Mouse (Mus musculus): ENCODE results near the gene Gm6367. TPM values are rescaled to one million over a fixed set of nuclear protein-coding genes. Genes with fewer than 3 reads are reported as not detected.

Gene Gm6367
- not detected in 2 replicates for polyA plus RNA-seq (2012; rRNA removed; ENCODE audit: low replicate concordance)

DNA sequence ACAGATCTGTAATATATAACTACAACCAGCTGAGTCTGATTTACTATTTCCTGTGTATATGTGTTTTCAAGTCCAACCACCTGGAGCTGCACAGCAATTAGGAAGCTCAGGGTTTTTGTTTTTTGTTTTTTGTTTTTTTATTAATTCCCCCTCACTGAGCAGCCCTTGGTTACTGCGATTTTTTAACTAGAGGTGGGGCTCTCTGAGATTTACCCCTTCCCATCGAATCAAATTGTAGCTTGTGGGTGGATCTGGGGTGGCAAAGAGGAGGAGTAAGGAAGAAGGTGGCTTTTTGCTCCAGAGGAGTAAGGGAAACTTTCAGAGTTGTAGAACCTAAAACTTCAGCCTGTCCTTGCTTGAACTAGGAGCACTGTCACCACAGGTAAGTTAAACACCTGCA, at the start of gene Gm6367:
TSS of gene Gm6367 (plus strand) at position 301 of the 400 bp plus-strand sequence.

Other genes with a start within 250 kb of the Gm6367 start
- gene Gm3183, start 123.2 kb upstream of the Gm6367 start, polyA plus RNA-seq (2012; rRNA removed; ENCODE audit: low replicate concordance) = not detected in 2 replicates
- gene Gm7942, start 118.3 kb downstream of the Gm6367 start, polyA plus RNA-seq (2012; rRNA removed; ENCODE audit: low replicate concordance) = not detected in 2 replicates
- not detected in 2 replicates for gene Gm16513, start 194.0 kb downstream of the Gm6367 start, polyA plus RNA-seq (2012; rRNA removed; ENCODE audit: low replicate concordance)

All from duodenum, adult 2 months (tissue).